12 mouse cellular contexts compared by ENCODE assay signal in genomic region chr15:77363578-77363977, GRCm38 (mm10). TPM values are rescaled to one million over a fixed set of nuclear protein-coding genes. Genes with fewer than 3 reads are reported as not detected.
A peak's percentile ranks its signal among the peaks of the same experiment; 100 is the strongest.
DNase-seq lines count a peak whose midpoint lies in the region; ATAC-seq and TF ChIP-seq lines count a peak whose summit lies in the region.
"Had no signal": no experiment of that assay in that cellular context is flagged by ENCODE, and none has a peak within 500 bp of the region (broad histone marks: within the 10 kb centered on the region; RNA-seq: fewer than 3 reads in every experiment).

No protein-coding gene starts in this region.

- H3K27me3 ChIP-seq in neural tube, embryonic 11.5 days (ENCODE audit: control insufficient read depth, insufficient read depth, low read length) = no peaks in the 10 kb centered on the region
- H3K27me3 ChIP-seq in limb, embryonic 10.5 days (ENCODE audit: low read depth, poor library complexity, severe bottlenecking) = 0 out of 2 replicates have a peak, but pooled peaks cover 3% of the 10 kb centered on the region
- no peaks in the 10 kb centered on the region for H3K27me3 ChIP-seq in stomach, postnatal 0 days (ENCODE audit: control insufficient read depth, insufficient read depth, low read length)
- no peaks in the 10 kb centered on the region; the same call in 1 of the 2 replicates for H3K27me3 ChIP-seq in intestine, postnatal 0 days (replicated peaks; ENCODE audit: control insufficient read depth, insufficient read depth, low read length)

- H3K27ac ChIP-seq in neural tube, embryonic 11.5 days (ENCODE audit: low read depth, low read length) = peak overlapping the region; percentile 63
- H3K27ac ChIP-seq in embryonic fibroblast, embryonic 13.5 days (ENCODE audit: insufficient read depth, low read length) = peak overlapping the region; percentile 100
- 0 out of 2 replicates have a peak overlapping the region, but pooled peaks have one; percentile 2 for H3K27ac ChIP-seq in limb, embryonic 10.5 days
- peak overlapping the region; percentile 26 for H3K27ac ChIP-seq in stomach, postnatal 0 days (replicated peaks)
- no peak overlapping the region for H3K27ac ChIP-seq in intestine, postnatal 0 days (ENCODE audit: low read depth, low read length)

- TF ChIP-seq EP300 in stomach, postnatal 0 days (optimal IDR thresholded peaks at IDR 0.05) = no peak

- peak; percentile 47 for DNase-seq in neural tube, embryonic 11.5 days (ENCODE audit: low spot score)
- DNase-seq in neural tube, embryonic 10.5 days (ENCODE audit: extremely low spot score, low spot score) = no peak
- no peak for DNase-seq in limb, embryonic 10.5 days (ENCODE audit: low spot score)
- DNase-seq in stomach, postnatal 0 days (ENCODE audit: low spot score) = no peak
- no peak for DNase-seq in adrenal gland, postnatal 14 days
- DNase-seq in thymus, postnatal 4 days = no peak
- DNase-seq: layer of hippocampus, postnatal 36 days had no signal

- H3K4me2 ChIP-seq in neural tube, embryonic 11.5 days (ENCODE audit: low read depth) = no peak overlapping the region
- H3K4me2 ChIP-seq in stomach, postnatal 0 days (replicated peaks; ENCODE audit: low read depth) = no peak overlapping the region
- no peak overlapping the region for H3K4me2 ChIP-seq in intestine, postnatal 0 days (replicated peaks; ENCODE audit: low read depth)

- no peaks in the 10 kb centered on the region for H3K9me3 ChIP-seq in neural tube, embryonic 11.5 days (ENCODE audit: control insufficient read depth, low read length)
- H3K9me3 ChIP-seq in limb, embryonic 10.5 days (replicated peaks) = no peaks in the 10 kb centered on the region
- no peaks in the 10 kb centered on the region for H3K9me3 ChIP-seq in stomach, postnatal 0 days (ENCODE audit: control insufficient read depth, low read length)
- no peaks in the 10 kb centered on the region for H3K9me3 ChIP-seq in intestine, postnatal 0 days (ENCODE audit: control insufficient read depth)

- 32% methylated on average over 6 of the region's 6 CpGs for WGBS in neural tube, embryonic 11.5 days
- 61% methylated on average over 6 of the region's 6 CpGs for WGBS in limb, embryonic 10.5 days
- 55% methylated on average over 6 of the region's 6 CpGs for WGBS in stomach, postnatal 0 days
- WGBS in intestine, postnatal 0 days = 61% methylated on average over 6 of the region's 6 CpGs

- peaks cover 30% of the 10 kb centered on the region for H3K4me1 ChIP-seq in neural tube, embryonic 11.5 days (ENCODE audit: control insufficient read depth, insufficient read depth, low read length)
- H3K4me1 ChIP-seq in embryonic fibroblast, embryonic 13.5 days (ENCODE audit: control insufficient read depth, insufficient read depth, low read length) = peaks cover 13% of the 10 kb centered on the region
- H3K4me1 ChIP-seq in limb, embryonic 10.5 days = peaks cover 66% of the 10 kb centered on the region
- H3K4me1 ChIP-seq in stomach, postnatal 0 days (replicated peaks; ENCODE audit: control insufficient read depth, insufficient read depth) = no peaks in the 10 kb centered on the region; the same call in 1 of the 2 replicates
- H3K4me1 ChIP-seq in intestine, postnatal 0 days (replicated peaks; ENCODE audit: control insufficient read depth, insufficient read depth, low read length) = 0 out of 2 replicates have a peak, but pooled peaks cover 2% of the 10 kb centered on the region

- no peaks in the 10 kb centered on the region for H3K36me3 ChIP-seq in neural tube, embryonic 11.5 days (ENCODE audit: control insufficient read depth, insufficient read depth, low read length)
- no peaks in the 10 kb centered on the region for H3K36me3 ChIP-seq in limb, embryonic 10.5 days
- no peaks in the 10 kb centered on the region for H3K36me3 ChIP-seq in stomach, postnatal 0 days (ENCODE audit: control insufficient read depth, insufficient read depth, low read length)
- H3K36me3 ChIP-seq in intestine, postnatal 0 days (ENCODE audit: control insufficient read depth, insufficient read depth) = no peaks in the 10 kb centered on the region

- no peak for ATAC-seq in neural tube, embryonic 11.5 days (ENCODE audit: insufficient read depth, low FRiP score, low TSS enrichment)
- no peak for ATAC-seq in stomach, postnatal 0 days (ENCODE audit: low FRiP score, low TSS enrichment)
- ATAC-seq in intestine, postnatal 0 days = no peak
- ATAC-seq: activated CD4-positive, CD25-positive, alpha-beta regulatory T cell, adult 4 months had no signal

- H3K4me3 ChIP-seq in neural tube, embryonic 11.5 days (ENCODE audit: low read depth, low read length) = no peak overlapping the region
- no peak overlapping the region for H3K4me3 ChIP-seq in embryonic fibroblast, embryonic 13.5 days (ENCODE audit: insufficient read depth, low read length)
- no peak overlapping the region for H3K4me3 ChIP-seq in limb, embryonic 10.5 days
- H3K4me3 ChIP-seq in stomach, postnatal 0 days (ENCODE audit: low read depth, low read length) = no peak overlapping the region
- H3K4me3 ChIP-seq in intestine, postnatal 0 days (ENCODE audit: low read depth, low read length) = no peak overlapping the region

- no peak for TF ChIP-seq CTCF in embryonic fibroblast, embryonic 13.5 days (IDR thresholded peaks at IDR 0.05; ENCODE audit: borderline replicate concordance, insufficient read depth, low read length)
- TF ChIP-seq CTCF in stomach, postnatal 0 days (IDR thresholded peaks at IDR 0.05; ENCODE audit: low read depth) = no peak
- TF ChIP-seq CTCF in intestine, postnatal 0 days (IDR thresholded peaks at IDR 0.05; ENCODE audit: low read depth) = no peak

- no peak overlapping the region for H3K9ac ChIP-seq in neural tube, embryonic 11.5 days (ENCODE audit: low read length)
- H3K9ac ChIP-seq in stomach, postnatal 0 days (ENCODE audit: low read length) = no peak overlapping the region
- H3K9ac ChIP-seq in intestine, postnatal 0 days (ENCODE audit: low read depth, low read length) = no peak overlapping the region

- TF ChIP-seq POLR2A in embryonic fibroblast, embryonic 13.5 days (IDR thresholded peaks at IDR 0.05; ENCODE audit: low read depth, low read length) = 0 out of 2 replicates have a peak, but pooled peaks have one; percentile 2

RNA-seq across cellular contexts. Expression of gene Apol7a, which starts 35.3 kb away (rescaled TPM):
- not detected in 2 replicates for polyA plus RNA-seq in neural tube, embryonic 11.5 days (2014; fragmentation: Nextera tagmentation; extraction: Ambion mirVana)
- polyA plus RNA-seq in embryonic fibroblast, embryonic 13.5 days (2011; ENCODE audit: insufficient read length, low read depth, missing spikeins) = 0.76 and 1.3 TPM in 2 replicates
- not detected in 2 replicates for polyA plus RNA-seq in limb, embryonic 10.5 days (2016; fragmentation: Nextera tagmentation; extraction: Ambion mirVana)
- polyA plus RNA-seq in stomach, postnatal 0 days (2015; fragmentation: Nextera tagmentation; extraction: Ambion mirVana) = 12.7 and 14.5 TPM in 2 replicates
- total RNA-seq in adrenal gland, postnatal 14 days (2021) = 0.41 and 4.8 TPM in 2 replicates
- polyA plus RNA-seq in intestine, postnatal 0 days (2015; fragmentation: Nextera tagmentation; extraction: Ambion mirVana) = 30.9 and 31.4 TPM in 2 replicates
- polyA plus RNA-seq: activated CD4-positive, CD25-positive, alpha-beta regulatory T cell, adult 4 months; kidney, embryonic 14.5 days had no signal

RNA-seq across cellular contexts. Expression of gene Apol9a, which starts 47.4 kb away (rescaled TPM):
- not detected in 2 replicates for polyA plus RNA-seq in neural tube, embryonic 11.5 days (2014; fragmentation: Nextera tagmentation; extraction: Ambion mirVana)
- polyA plus RNA-seq in embryonic fibroblast, embryonic 13.5 days (2011; ENCODE audit: insufficient read length, low read depth, missing spikeins) = 3.9 and 5.5 TPM in 2 replicates
- not detected in 2 replicates for polyA plus RNA-seq in limb, embryonic 10.5 days (2016; fragmentation: Nextera tagmentation; extraction: Ambion mirVana)
- 2.3 and 3.1 TPM in 2 replicates for polyA plus RNA-seq in stomach, postnatal 0 days (2015; fragmentation: Nextera tagmentation; extraction: Ambion mirVana)
- total RNA-seq in adrenal gland, postnatal 14 days (2021) = 0.23 and 0.85 TPM in 2 replicates
- 26.2 and 33.1 TPM in 2 replicates for polyA plus RNA-seq in intestine, postnatal 0 days (2015; fragmentation: Nextera tagmentation; extraction: Ambion mirVana)
- total RNA-seq: layer of hippocampus, postnatal 36 days had no signal
- polyA plus RNA-seq: kidney, embryonic 14.5 days; liver, embryonic 16.5 days had no signal

RNA-seq across cellular contexts. Expression of gene Rbfox2, which starts 56.8 kb away (rescaled TPM):
- polyA plus RNA-seq in neural tube, embryonic 11.5 days (2014; fragmentation: Nextera tagmentation; extraction: Ambion mirVana) = 123 and 125 TPM in 2 replicates
- polyA plus RNA-seq in embryonic fibroblast, embryonic 13.5 days (2011; ENCODE audit: insufficient read length, low read depth, missing spikeins) = 228 and 253 TPM in 2 replicates
- 45.8 and 62.6 TPM in 2 replicates for polyA plus RNA-seq in limb, embryonic 10.5 days (2016; fragmentation: Nextera tagmentation; extraction: Ambion mirVana)
- polyA plus RNA-seq in stomach, postnatal 0 days (2015; fragmentation: Nextera tagmentation; extraction: Ambion mirVana) = 23.2 and 24.4 TPM in 2 replicates
- 51.4 and 54.9 TPM in 2 replicates for total RNA-seq in adrenal gland, postnatal 14 days (2021)
- 16.8 and 20.3 TPM in 2 replicates for polyA plus RNA-seq in intestine, postnatal 0 days (2015; fragmentation: Nextera tagmentation; extraction: Ambion mirVana)
